Comparison of ENCODE assay signal across 9 mouse cellular contexts in the genomic region with DNA sequence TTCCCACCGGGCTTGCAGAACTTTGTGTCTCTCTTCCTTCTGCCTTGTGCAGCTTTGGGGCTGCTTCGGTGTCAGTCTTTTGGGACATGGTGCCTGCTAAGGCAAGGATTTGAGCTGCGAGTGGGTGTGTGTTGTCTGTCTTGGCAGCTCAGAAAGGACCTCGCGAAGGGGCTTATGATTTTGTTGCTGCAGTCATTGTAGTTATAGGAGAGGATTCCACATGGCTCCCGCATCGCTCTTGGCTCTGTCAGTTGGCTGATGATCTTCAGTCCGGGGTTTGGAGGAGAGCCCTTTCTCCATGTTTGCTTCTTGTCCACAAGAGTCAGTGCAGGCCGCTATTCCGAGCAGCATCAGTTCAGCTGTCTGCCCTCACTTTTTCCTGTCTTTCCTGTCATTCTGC.
DNase-seq lines count a peak whose midpoint lies in the region; ATAC-seq and TF ChIP-seq lines count a peak whose summit lies in the region.
"Had no signal": no experiment of that assay in that cellular context is flagged by ENCODE, and none has a peak within 500 bp of the region (broad histone marks: within the 10 kb centered on the region; RNA-seq: fewer than 3 reads in every experiment).

No protein-coding gene starts in this region.

- H3K9me3 ChIP-seq in forebrain, postnatal 0 days (ENCODE audit: low read length), result no peaks in the 10 kb centered on the region
- no peaks in the 10 kb centered on the region for H3K9me3 ChIP-seq in midbrain, embryonic 13.5 days
- no peaks in the 10 kb centered on the region for H3K9me3 ChIP-seq in intestine, embryonic 16.5 days (ENCODE audit: control insufficient read depth, low read length)

- no peaks in the 10 kb centered on the region for H3K27me3 ChIP-seq in forebrain, postnatal 0 days (ENCODE audit: insufficient read depth, low read length)
- H3K27me3 ChIP-seq in midbrain, embryonic 13.5 days, result no peaks in the 10 kb centered on the region
- H3K27me3 ChIP-seq in intestine, embryonic 16.5 days (replicated peaks; ENCODE audit: control insufficient read depth, insufficient read depth, low read length), result no peaks in the 10 kb centered on the region

- no peak overlapping the region for H3K4me2 ChIP-seq in forebrain, postnatal 0 days (ENCODE audit: low read depth)
- no peak overlapping the region for H3K4me2 ChIP-seq in midbrain, embryonic 13.5 days (replicated peaks)
- no peak overlapping the region for H3K4me2 ChIP-seq in intestine, embryonic 16.5 days (ENCODE audit: low read depth, low read length)

- H3K4me3 ChIP-seq in forebrain, postnatal 0 days (ENCODE audit: low read depth, low read length), result no peak overlapping the region
- H3K4me3 ChIP-seq in midbrain, embryonic 13.5 days (replicated peaks), result no peak overlapping the region
- H3K4me3 ChIP-seq in intestine, embryonic 16.5 days (ENCODE audit: low read length), result no peak overlapping the region

- no peak for TF ChIP-seq CTCF in forebrain, postnatal 0 days (IDR thresholded peaks at IDR 0.05; ENCODE audit: low read depth)

- no peaks in the 10 kb centered on the region for H3K4me1 ChIP-seq in forebrain, postnatal 0 days (ENCODE audit: insufficient read depth)
- H3K4me1 ChIP-seq in midbrain, embryonic 13.5 days (replicated peaks), result peaks cover 14% of the 10 kb centered on the region
- H3K4me1 ChIP-seq in intestine, embryonic 16.5 days (ENCODE audit: control insufficient read depth, insufficient read depth, low read length), result no peaks in the 10 kb centered on the region

- peak; percentile 6 for DNase-seq in embryo, embryonic 10.5 days (ENCODE audit: low spot score)
- no peak for DNase-seq in embryo, embryonic 10 days (ENCODE audit: low spot score)
- DNase-seq in brain, adult 2 months (ENCODE audit: low read depth, low spot score), result peak; percentile 33
- DNase-seq in forebrain, postnatal 0 days, result peak; percentile 39
- DNase-seq in lung, postnatal 14 days, result no peak
- no peak for DNase-seq in heart, adult 9 months (ENCODE audit: low spot score in 2 of 2)
- DNase-seq: kidney, postnatal 10 days had no signal

- no peak overlapping the region for H3K9ac ChIP-seq in forebrain, postnatal 0 days
- no peak overlapping the region for H3K9ac ChIP-seq in midbrain, embryonic 13.5 days (replicated peaks)
- no peak overlapping the region for H3K9ac ChIP-seq in intestine, embryonic 16.5 days (ENCODE audit: low read depth, low read length)

- WGBS in forebrain, postnatal 0 days, result 55% methylated on average over 10 of the region's 10 CpGs
- WGBS in midbrain, embryonic 13.5 days, result 73% methylated on average over 10 of the region's 10 CpGs
- 69% methylated on average over 10 of the region's 10 CpGs for WGBS in intestine, embryonic 16.5 days

- peak; percentile 61 for ATAC-seq in forebrain, postnatal 0 days
- ATAC-seq in midbrain, embryonic 13.5 days, result no peak
- ATAC-seq in intestine, embryonic 16.5 days, result no peak

- no peaks in the 10 kb centered on the region for H3K36me3 ChIP-seq in forebrain, postnatal 0 days (ENCODE audit: insufficient read depth)
- H3K36me3 ChIP-seq in midbrain, embryonic 13.5 days, result no peaks in the 10 kb centered on the region
- H3K36me3 ChIP-seq in intestine, embryonic 16.5 days (ENCODE audit: control insufficient read depth, insufficient read depth, low read length), result no peaks in the 10 kb centered on the region

- peak overlapping the region; percentile 62; the same call in 1 of the 2 replicates for H3K27ac ChIP-seq in forebrain, postnatal 0 days (ENCODE audit: low read depth, low read length)
- H3K27ac ChIP-seq in midbrain, embryonic 13.5 days, result peak overlapping the region; percentile 70
- H3K27ac ChIP-seq in intestine, embryonic 16.5 days (ENCODE audit: low read length), result no peak overlapping the region

Comparison
In these comparisons a context has a peak if more than half of its experiments do, and no peak if none do; other contexts are left out.
1. DNase-seq: peak in embryo, embryonic 10.5 days (single experiment), brain, adult 2 months (single experiment) and forebrain, postnatal 0 days (single experiment); none in embryo, embryonic 10 days (single experiment), lung, postnatal 14 days (single experiment) and heart, adult 9 months (0 of 2).